Mouse (Mus musculus): Measurements from ENCODE around the gene Igf2bp2.
A peak's percentile ranks its signal among the peaks of the same experiment; 100 is the strongest.

The Igf2bp2 gene

GRCm38 (mm10) chr16:22162512-22163455, at the start of gene Igf2bp2:
Igf2bp2 (minus strand) TSS chr16:22163299.
- DNase-seq, result peak; percentile 52

GRCm38 (mm10) chr16:22203501-22203900, 40.4 kb upstream of the Igf2bp2 start:
- no peak for DNase-seq

GRCm38 (mm10) chr16:22201858-22202257, 38.8 kb upstream of the Igf2bp2 start:
- no peak for DNase-seq

GRCm38 (mm10) chr16:22200476-22200875, 37.4 kb upstream of the Igf2bp2 start:
- no peak for DNase-seq

- no peak for DNase-seq
Measured at GRCm38 (mm10) chr16:22187366-22187765, 24.3 kb upstream of the Igf2bp2 start.

- no peak for DNase-seq
Measured at GRCm38 (mm10) chr16:22185411-22185810, 22.3 kb upstream of the Igf2bp2 start.

GRCm38 (mm10) chr16:22184113-22184512, 21.0 kb upstream of the Igf2bp2 start:
- DNase-seq, result no peak

GRCm38 (mm10) chr16:22182286-22182685, 19.2 kb upstream of the Igf2bp2 start:
- DNase-seq, result no peak

GRCm38 (mm10) chr16:22178793-22179192, 15.7 kb upstream of the Igf2bp2 start:
- DNase-seq, result no peak

- DNase-seq, result no peak
Measured at GRCm38 (mm10) chr16:22177999-22178398, 14.9 kb upstream of the Igf2bp2 start.

- no peak for DNase-seq
Measured at GRCm38 (mm10) chr16:22168731-22169130, 5.6 kb upstream of the Igf2bp2 start.

GRCm38 (mm10) chr16:22165556-22165955, 2.5 kb upstream of the Igf2bp2 start:
- no peak for DNase-seq

GRCm38 (mm10) chr16:22164446-22164845, 1.3 kb upstream of the Igf2bp2 start:
- DNase-seq, result no peak

- DNase-seq, result peak; percentile 26
Measured at GRCm38 (mm10) chr16:22163456-22163851, 355 bp upstream of the Igf2bp2 start.

- no peak for DNase-seq
Measured at GRCm38 (mm10) chr16:22162066-22162511, 1.0 kb downstream of the Igf2bp2 start.

- DNase-seq, result no peak
Measured at GRCm38 (mm10) chr16:22161351-22162065, 1.6 kb downstream of the Igf2bp2 start.

- DNase-seq, result no peak
Measured at GRCm38 (mm10) chr16:22160386-22161145, 2.5 kb downstream of the Igf2bp2 start.

GRCm38 (mm10) chr16:22152941-22153444, 10.1 kb downstream of the Igf2bp2 start:
- no peak for DNase-seq

GRCm38 (mm10) chr16:22151706-22152315, 11.3 kb downstream of the Igf2bp2 start:
- no peak for DNase-seq

- no peak for DNase-seq
Measured at GRCm38 (mm10) chr16:22150421-22150820, 12.7 kb downstream of the Igf2bp2 start.

GRCm38 (mm10) chr16:22149659-22150345, 13.3 kb downstream of the Igf2bp2 start:
- no peak for DNase-seq

- DNase-seq, result no peak
Measured at GRCm38 (mm10) chr16:22149076-22149475, 14.0 kb downstream of the Igf2bp2 start.
